In the genomic region with DNA sequence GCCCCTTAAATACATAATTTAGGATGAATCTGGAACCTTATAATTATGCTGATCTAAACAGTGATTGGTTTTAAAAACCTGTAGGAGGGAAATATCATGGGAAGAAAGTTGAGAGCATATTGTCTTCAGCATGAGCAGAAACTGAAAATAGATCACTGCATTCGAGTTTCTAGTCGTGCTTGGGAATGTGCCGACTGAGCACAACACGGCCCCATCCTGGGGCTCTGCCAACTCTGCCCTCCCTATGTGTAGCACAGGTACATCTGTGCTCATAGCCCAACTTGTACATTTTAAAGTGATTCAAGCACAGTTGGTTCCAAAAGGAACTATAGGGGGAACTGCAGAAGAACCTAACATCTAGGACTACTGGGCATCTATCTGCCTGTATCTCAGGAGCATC, we compare ENCODE assay signal across 12 mouse cellular contexts.
DNase-seq lines count a peak whose midpoint lies in the region; ATAC-seq lines count a peak whose summit lies in the region.
"Had no signal": no experiment of that assay in that cellular context is flagged by ENCODE, and none has a peak within 500 bp of the region (broad histone marks: within the 10 kb centered on the region; RNA-seq: fewer than 3 reads in every experiment).

No protein-coding gene starts in this region.

- peak; percentile 83 for DNase-seq in brain, adult 2 months (ENCODE audit: low read depth, low spot score)
- DNase-seq in frontal cortex, adult 2 months (ENCODE audit: extremely low spot score in 1 of 2, low spot score in 1 of 2): peak; percentile 66
- DNase-seq in layer of hippocampus, postnatal 10 days (ENCODE audit: low spot score in 2 of 2): peak; percentile 7 to 35
- peak; percentile 71 to 82 for DNase-seq in left cerebral cortex, postnatal 25 days (ENCODE audit: low spot score in 2 of 2)
- DNase-seq in gastrocnemius, postnatal 14 days: no peak
- DNase-seq in lung, postnatal 4 days: no peak
- no peak for DNase-seq in adrenal gland, postnatal 25 days
- DNase-seq: cerebellum, adult 9-11 months; heart, adult 2 months; liver had no signal

- ATAC-seq in erythroblast, adult 5-6 weeks (replicated peaks; ENCODE audit: low FRiP score, poor library complexity, severe bottlenecking): no peak
- ATAC-seq: forebrain, embryonic 13.5 days had no signal

- intact Hi-C loops in left cerebral cortex, postnatal 25 days (cut with DNase I): no loop called here
- intact Hi-C loops in gastrocnemius, postnatal 14 days (cut with DNase I; ENCODE audit: low total_unique reads): no loop called here

Comparison
In these comparisons a context has a peak if more than half of its experiments do, and no peak if none do; other contexts are left out.
1. DNase-seq: peak in brain, adult 2 months (single experiment), frontal cortex, adult 2 months (2 of 2), layer of hippocampus, postnatal 10 days (2 of 2) and left cerebral cortex, postnatal 25 days (2 of 2); none in gastrocnemius, postnatal 14 days (single experiment), lung, postnatal 4 days (0 of 2) and adrenal gland, postnatal 25 days (single experiment).